Mouse (Mus musculus) 3T3-L1 (cell line): ENCODE results near the gene Ndufaf5.
"Not testable (repeated sequence)": the region's sequence is repeated elsewhere in the genome, so short reads cannot be mapped to it uniquely, and the experiment has no call there.

Experiments
- DNase-seq: peaks from one replicate; pipeline ENCODE4 v3.0.0-alpha.2; 2015; ENCODE audit warnings: low read depth, low spot score

Ndufaf5 gene

GRCm38 (mm10) chr2:140170127-140170802 lies at the start of gene Ndufaf5, which contains the start of gene Esf1:
TSS of gene Ndufaf5 (plus strand) at chr2:140170649.
TSS of gene Esf1 (minus strand) at chr2:140170564.
- peak; percentile 99 for DNase-seq

GRCm38 (mm10) chr2:140125516-140125915 lies 44.9 kb upstream of the Ndufaf5 start:
- DNase-seq, result peak; percentile 28

DNA sequence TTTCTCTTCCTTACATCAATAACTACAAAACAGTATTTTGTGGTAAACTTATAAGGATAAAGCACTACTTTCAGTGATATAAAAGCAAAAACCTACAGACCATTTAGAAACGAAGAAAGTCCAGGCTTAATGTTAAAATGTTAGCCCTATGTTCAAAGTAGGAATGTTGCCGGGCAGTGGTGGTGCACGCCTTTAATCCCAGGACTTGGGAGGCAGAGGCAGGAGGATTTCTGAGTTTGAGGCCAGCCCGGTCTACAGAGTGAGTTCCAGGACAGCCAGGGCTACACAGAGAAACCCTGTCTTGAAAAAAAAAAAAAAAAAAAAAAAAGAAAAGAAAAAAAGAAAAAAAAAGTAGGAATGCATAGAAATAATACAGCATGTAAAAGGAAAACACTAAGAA lies 18.7 kb upstream of the Ndufaf5 start, which contains the start of gene Gm17374:
TSS of gene Gm17374 (plus strand) at position 301 of the 400 bp plus-strand sequence.
- not testable (repeated sequence) for DNase-seq

- DNase-seq, result peak; percentile 76
These were observed 11.2 kb upstream of the Ndufaf5 start for GRCm38 (mm10) chr2:140159186-140159730.

DNA sequence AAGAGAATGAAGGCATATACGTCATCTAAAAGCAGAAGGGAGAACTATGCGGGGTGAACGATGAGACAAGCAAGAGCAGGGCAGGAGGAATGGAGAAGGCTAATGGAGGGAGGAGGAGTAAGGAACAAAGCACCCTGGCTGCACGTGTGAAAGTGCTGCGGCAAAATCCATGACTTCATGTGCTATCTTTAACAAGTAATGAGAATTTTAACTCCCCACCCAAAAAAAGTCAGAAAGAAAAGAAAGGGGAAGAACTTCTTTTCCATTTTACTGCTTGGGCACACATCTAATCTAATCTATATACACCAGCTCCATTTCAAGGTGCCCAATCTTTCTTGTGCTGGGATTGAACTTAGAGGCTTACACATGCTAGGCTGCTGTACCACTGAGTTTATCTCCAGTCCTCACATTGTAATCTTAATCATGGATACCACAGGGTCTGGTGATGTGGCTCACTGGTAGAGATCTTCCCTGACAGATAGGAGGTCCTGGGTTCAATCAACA lies 7.0 kb upstream of the Ndufaf5 start:
- no peak for DNase-seq

- peak; percentile 21 for DNase-seq
These were observed 1.4 kb upstream of the Ndufaf5 start for GRCm38 (mm10) chr2:140169057-140169456.

DNA sequence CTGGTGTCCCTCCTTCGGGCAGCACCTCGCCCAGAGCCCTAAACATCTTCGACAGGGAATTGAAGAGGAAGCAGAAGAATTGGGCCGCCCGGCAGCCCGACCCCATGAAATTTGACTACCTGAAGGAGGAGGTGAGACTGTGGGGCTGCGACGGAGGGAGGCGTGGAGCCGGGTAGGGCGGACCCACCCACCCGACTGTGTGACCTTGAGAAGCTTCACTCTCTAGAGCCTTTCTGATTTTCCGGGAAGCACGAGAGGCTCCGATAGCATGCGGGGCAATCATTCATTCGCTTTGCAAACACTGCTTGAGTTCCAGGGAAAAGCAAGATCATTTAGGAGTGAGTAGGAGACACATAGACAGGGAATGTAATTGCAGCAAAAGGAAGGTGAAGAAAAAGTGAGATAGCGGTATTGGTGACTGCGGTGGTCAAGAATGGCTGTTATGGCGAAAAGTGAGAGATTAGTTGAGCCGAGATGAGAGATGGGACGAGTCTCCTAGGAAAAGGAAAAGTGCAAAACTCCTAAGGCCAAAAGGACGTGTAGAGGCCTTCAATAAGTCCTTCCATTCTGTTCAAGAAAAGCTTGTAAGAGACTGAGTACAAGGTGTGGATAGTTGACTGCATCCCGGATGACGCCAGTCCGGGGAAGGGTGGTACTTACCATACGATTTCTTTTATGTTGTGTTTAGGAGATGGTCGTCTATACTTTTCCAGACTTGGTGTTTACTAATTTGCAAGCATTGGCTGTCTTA lies 529 bp downstream of the Ndufaf5 start:
- DNase-seq, result no peak

- DNase-seq, result peak; percentile 5
These were observed 15.3 kb downstream of the Ndufaf5 start for GRCm38 (mm10) chr2:140185685-140186210.

- peak; percentile 40 for DNase-seq
These were observed 30.3 kb downstream of the Ndufaf5 start for GRCm38 (mm10) chr2:140200713-140201112.

DNA sequence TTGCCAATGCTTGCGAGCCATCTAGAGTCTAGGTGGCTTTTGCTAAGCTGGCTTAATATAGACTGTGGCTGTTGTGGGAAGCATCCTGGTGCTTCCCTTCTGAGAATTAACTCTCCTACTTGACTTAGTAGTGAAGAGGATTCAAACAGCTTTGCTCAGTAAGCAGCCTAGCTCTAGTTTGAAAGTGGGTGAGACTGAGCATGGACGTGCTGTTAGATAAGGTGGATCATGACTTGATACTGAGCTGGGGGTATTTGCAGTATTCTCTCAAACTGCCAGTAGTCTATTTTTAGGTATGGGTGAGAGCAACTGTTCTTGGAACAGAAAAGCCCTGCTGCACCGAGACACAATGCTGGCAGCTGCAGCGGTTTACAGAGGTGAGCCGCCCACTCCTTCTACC lies 32.1 kb downstream of the Ndufaf5 start:
- no peak for DNase-seq

DNA sequence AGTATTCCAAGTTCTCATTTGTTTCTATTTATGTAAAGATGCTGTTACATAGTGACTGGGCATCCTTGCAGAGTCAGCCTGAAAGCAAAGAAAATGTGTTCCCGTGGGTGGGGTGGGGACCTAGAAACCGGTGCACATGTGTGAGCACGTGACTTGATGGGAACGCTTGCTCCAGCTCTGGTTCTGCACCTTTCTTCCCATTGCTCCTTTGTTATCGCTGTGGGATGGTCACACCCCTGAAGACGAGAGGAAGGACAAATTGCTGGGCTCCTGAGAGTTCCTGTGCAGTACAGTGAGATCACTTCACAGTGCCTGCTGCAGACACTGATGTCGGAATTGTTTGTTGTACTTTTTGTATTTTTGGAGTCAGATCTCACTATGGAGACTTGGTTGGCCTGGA lies 33.3 kb downstream of the Ndufaf5 start:
- DNase-seq, result no peak

DNA sequence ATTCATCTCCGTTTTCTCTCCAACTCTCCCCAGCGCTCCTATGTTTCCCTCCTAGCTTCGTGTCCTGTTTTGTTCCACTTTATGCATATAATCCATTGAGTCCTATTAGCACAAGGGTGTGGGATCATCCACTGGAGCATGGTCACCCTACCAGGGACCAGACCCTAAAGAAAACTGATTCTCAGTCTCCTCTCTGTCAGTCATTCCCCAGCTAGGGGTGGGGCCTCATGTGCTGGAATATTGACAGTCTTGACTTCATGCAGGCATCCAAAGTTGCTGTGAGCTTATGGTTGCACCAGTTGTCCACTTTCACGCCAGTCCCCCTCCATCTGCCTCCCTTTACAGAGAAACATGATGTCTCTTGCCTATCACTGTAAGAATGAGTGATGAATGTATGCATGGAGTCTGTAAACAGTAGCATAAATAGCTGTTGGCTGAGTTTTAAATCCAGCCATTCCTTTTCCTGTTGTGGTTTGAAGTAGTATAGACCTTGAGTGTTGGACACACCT lies 44.1 kb downstream of the Ndufaf5 start:
- no peak for DNase-seq

DNA sequence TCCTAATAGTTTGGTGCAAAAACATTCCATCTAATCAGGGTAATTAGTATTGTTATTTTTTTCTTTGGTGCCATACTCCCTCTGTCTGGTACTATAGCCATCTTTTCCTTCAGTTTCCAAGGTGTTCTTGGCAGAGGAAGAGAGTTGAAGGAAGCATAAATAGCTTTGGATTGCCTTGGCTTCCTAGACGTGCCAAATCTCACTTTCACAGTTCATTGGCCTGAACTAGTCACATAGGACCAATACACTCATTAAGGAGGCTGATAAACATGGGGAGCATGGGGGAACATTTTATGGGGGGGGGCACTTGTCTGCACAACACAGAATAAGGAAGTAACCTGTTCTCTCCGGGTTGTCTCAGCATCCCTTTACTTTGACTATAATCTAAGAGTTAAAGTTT lies 45.0 kb downstream of the Ndufaf5 start:
- DNase-seq, result no peak

- no peak for DNase-seq
These were observed 45.5 kb downstream of the Ndufaf5 start for GRCm38 (mm10) chr2:140215965-140216364.

DNA sequence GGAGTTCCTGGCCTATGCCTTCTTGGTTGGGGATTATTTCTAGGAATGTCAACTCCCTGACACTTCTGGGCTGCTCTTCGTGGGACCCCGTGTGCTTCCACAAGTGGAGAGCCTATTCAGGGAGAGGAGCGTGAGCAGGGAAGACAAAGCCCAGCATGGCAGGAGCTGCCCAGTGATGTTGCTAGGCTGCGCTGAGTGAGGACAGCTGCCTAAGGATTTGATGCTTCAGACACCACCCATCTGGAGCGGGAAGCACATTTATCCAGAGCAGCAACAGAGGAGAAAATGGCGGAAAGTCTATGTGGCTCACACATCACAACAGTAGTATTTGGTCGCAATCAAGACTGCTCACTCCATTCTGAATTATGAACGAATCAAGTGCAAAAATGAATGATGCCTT lies 49.9 kb downstream of the Ndufaf5 start:
- no peak for DNase-seq

DNA sequence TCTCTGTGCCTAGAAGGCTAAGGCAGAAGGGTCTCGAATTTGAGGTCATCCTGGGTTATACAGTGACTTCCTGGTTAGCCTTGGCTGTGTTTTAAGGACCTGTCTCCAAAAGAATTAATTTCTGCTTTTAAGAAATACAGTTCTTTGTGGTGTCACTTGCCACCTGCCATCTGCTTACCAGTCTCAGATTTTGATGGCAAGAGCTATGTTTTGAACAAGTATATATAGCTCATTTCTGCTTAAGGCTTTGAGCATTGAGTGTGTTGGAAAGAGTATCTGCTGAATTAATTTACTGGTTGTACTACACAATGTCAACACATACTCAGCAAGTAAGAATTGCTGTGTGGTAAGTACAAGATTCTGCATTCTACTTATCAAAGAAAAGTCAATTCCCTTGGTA lies 59.8 kb downstream of the Ndufaf5 start:
- DNase-seq, result no peak

GRCm38 (mm10) chr2:140237245-140237644 lies 66.8 kb downstream of the Ndufaf5 start:
- no peak for DNase-seq

- DNase-seq, result no peak
These were observed 71.9 kb downstream of the Ndufaf5 start for GRCm38 (mm10) chr2:140242398-140242797.

GRCm38 (mm10) chr2:140243105-140243504 lies 72.7 kb downstream of the Ndufaf5 start:
- no peak for DNase-seq
